Mouse (Mus musculus): ENCODE results near the gene Fgfr2. TPM values are rescaled to one million over a fixed set of nuclear protein-coding genes. Genes with fewer than 3 reads are reported as not detected.

Gene Fgfr2
- total and polyA plus RNA-seq, 2 experiments from 2014 or later: 12.1 to 32.6 TPM

GRCm38 (mm10) chr7:130475970-130476369 is 2647.2 kb downstream of the Fgfr2 start:
- H3K4me3 ChIP-seq (ENCODE audit: low read depth, low read length): no peak overlapping the region
- no peak overlapping the region for H3K4me2 ChIP-seq (ENCODE audit: low read depth, low read length, poor library complexity, severe bottlenecking)
- peak; percentile 99 for TF ChIP-seq CTCF (IDR thresholded peaks at IDR 0.05)
- DNase-seq (ENCODE audit: low spot score): peak; percentile 81
- no peak overlapping the region for H3K9ac ChIP-seq (replicated peaks; ENCODE audit: low read length, poor library complexity, severe bottlenecking)
- H3K27ac ChIP-seq (ENCODE audit: low read depth, low read length): no peak overlapping the region
- no peaks in the 10 kb centered on the region for H3K9me3 ChIP-seq (ENCODE audit: low read length)
- H3K4me1 ChIP-seq (ENCODE audit: insufficient read depth, low read length): no peaks in the 10 kb centered on the region
- ATAC-seq (ENCODE audit: low FRiP score): no peak
- H3K27me3 ChIP-seq (ENCODE audit: insufficient read depth, low read length): no peaks in the 10 kb centered on the region
- WGBS: 41% methylated on average over 2 of the region's 2 CpGs
- H3K36me3 ChIP-seq (ENCODE audit: insufficient read depth, low read length): peaks cover 5% of the 10 kb centered on the region; the same call in 1 of the 2 replicates

GRCm38 (mm10) chr7:130473881-130474280 is 2649.3 kb downstream of the Fgfr2 start:
- no peak overlapping the region for H3K4me2 ChIP-seq (ENCODE audit: low read depth, low read length, poor library complexity, severe bottlenecking)
- DNase-seq (ENCODE audit: low spot score) (no peak), ATAC-seq (ENCODE audit: low FRiP score) (no peak)
- no peaks in the 10 kb centered on the region for H3K27me3 ChIP-seq (ENCODE audit: insufficient read depth, low read length)
- no peak overlapping the region for H3K9ac ChIP-seq (replicated peaks; ENCODE audit: low read length, poor library complexity, severe bottlenecking)
- TF ChIP-seq CTCF (IDR thresholded peaks at IDR 0.05): no peak
- no peak overlapping the region for H3K27ac ChIP-seq (ENCODE audit: low read depth, low read length)
- H3K36me3 ChIP-seq (ENCODE audit: insufficient read depth, low read length): 0 out of 2 replicates have a peak, but pooled peaks cover 2% of the 10 kb centered on the region
- no peak overlapping the region for H3K4me3 ChIP-seq (ENCODE audit: low read depth, low read length)
- no peaks in the 10 kb centered on the region for H3K9me3 ChIP-seq (ENCODE audit: low read length)
- no peaks in the 10 kb centered on the region for H3K4me1 ChIP-seq (ENCODE audit: insufficient read depth, low read length)
- 60% methylated on average over 3 of the region's 3 CpGs for WGBS

GRCm38 (mm10) chr7:130472683-130473082 is 2650.5 kb downstream of the Fgfr2 start:
- no peak overlapping the region for H3K9ac ChIP-seq (replicated peaks; ENCODE audit: low read length, poor library complexity, severe bottlenecking)
- no peak for TF ChIP-seq CTCF (IDR thresholded peaks at IDR 0.05)
- no peak overlapping the region for H3K4me2 ChIP-seq (ENCODE audit: low read depth, low read length, poor library complexity, severe bottlenecking)
- WGBS: 26% methylated on average over 6 of the region's 6 CpGs
- H3K4me3 ChIP-seq (ENCODE audit: low read depth, low read length): no peak overlapping the region
- H3K27ac ChIP-seq (ENCODE audit: low read depth, low read length): no peak overlapping the region
- H3K9me3 ChIP-seq (ENCODE audit: low read length): no peaks in the 10 kb centered on the region
- DNase-seq (ENCODE audit: low spot score) (no peak), ATAC-seq (ENCODE audit: low FRiP score) (no peak)
- H3K4me1 ChIP-seq (ENCODE audit: insufficient read depth, low read length): no peaks in the 10 kb centered on the region
- no peaks in the 10 kb centered on the region for H3K27me3 ChIP-seq (ENCODE audit: insufficient read depth, low read length)
- 0 out of 2 replicates have a peak, but pooled peaks cover 2% of the 10 kb centered on the region for H3K36me3 ChIP-seq (ENCODE audit: insufficient read depth, low read length)

GRCm38 (mm10) chr7:130471045-130471444 is 2652.1 kb downstream of the Fgfr2 start:
- WGBS: 31% methylated on average over 6 of the region's 6 CpGs
- Histone ChIP-seq H3K4me2 (ENCODE audit: low read depth, low read length, poor library complexity, severe bottlenecking) (no peak overlapping the region), H3K27me3 (ENCODE audit: insufficient read depth, low read length) (no peaks in the 10 kb centered on the region), H3K9ac (replicated peaks; ENCODE audit: low read length, poor library complexity, severe bottlenecking) (no peak overlapping the region), H3K4me1 (ENCODE audit: insufficient read depth, low read length) (no peaks in the 10 kb centered on the region), H3K36me3 (ENCODE audit: insufficient read depth, low read length) (0 out of 2 replicates have a peak, but pooled peaks cover 2% of the 10 kb centered on the region), H3K4me3 (ENCODE audit: low read depth, low read length) (no peak overlapping the region), H3K9me3 (ENCODE audit: low read length) (no peaks in the 10 kb centered on the region), H3K27ac (ENCODE audit: low read depth, low read length) (no peak overlapping the region)
- TF ChIP-seq CTCF (IDR thresholded peaks at IDR 0.05): no peak
- ATAC-seq (ENCODE audit: low FRiP score) (no peak), DNase-seq (ENCODE audit: low spot score) (no peak)

GRCm38 (mm10) chr7:130455587-130456246 is 2667.4 kb downstream of the Fgfr2 start:
- DNase-seq (ENCODE audit: low spot score): no peak
- no peak for TF ChIP-seq CTCF (IDR thresholded peaks at IDR 0.05)
- no peak overlapping the region for H3K9ac ChIP-seq (replicated peaks; ENCODE audit: low read length, poor library complexity, severe bottlenecking)
- H3K4me3 ChIP-seq (ENCODE audit: low read depth, low read length): no peak overlapping the region
- H3K36me3 ChIP-seq (ENCODE audit: insufficient read depth, low read length): peaks cover 9% of the 10 kb centered on the region
- no peaks in the 10 kb centered on the region for H3K4me1 ChIP-seq (ENCODE audit: insufficient read depth, low read length)
- H3K9me3 ChIP-seq (ENCODE audit: low read length): no peaks in the 10 kb centered on the region
- ATAC-seq (ENCODE audit: low FRiP score): no peak
- no peaks in the 10 kb centered on the region for H3K27me3 ChIP-seq (ENCODE audit: insufficient read depth, low read length)
- 56% methylated on average over 4 of the region's 4 CpGs for WGBS
- no peak overlapping the region for H3K4me2 ChIP-seq (ENCODE audit: low read depth, low read length, poor library complexity, severe bottlenecking)
- H3K27ac ChIP-seq (ENCODE audit: low read depth, low read length): no peak overlapping the region

GRCm38 (mm10) chr7:130454226-130454625 is 2668.9 kb downstream of the Fgfr2 start:
- 92% methylated on average over 3 of the region's 3 CpGs for WGBS
- H3K36me3 ChIP-seq (ENCODE audit: insufficient read depth, low read length): peaks cover 9% of the 10 kb centered on the region
- H3K4me2 ChIP-seq (ENCODE audit: low read depth, low read length, poor library complexity, severe bottlenecking): no peak overlapping the region
- no peaks in the 10 kb centered on the region for H3K9me3 ChIP-seq (ENCODE audit: low read length)
- H3K27me3 ChIP-seq (ENCODE audit: insufficient read depth, low read length): no peaks in the 10 kb centered on the region
- ATAC-seq (ENCODE audit: low FRiP score): no peak
- no peak overlapping the region for H3K4me3 ChIP-seq (ENCODE audit: low read depth, low read length)
- no peak overlapping the region for H3K27ac ChIP-seq (ENCODE audit: low read depth, low read length)
- DNase-seq (ENCODE audit: low spot score): no peak
- no peak overlapping the region for H3K9ac ChIP-seq (replicated peaks; ENCODE audit: low read length, poor library complexity, severe bottlenecking)
- no peaks in the 10 kb centered on the region for H3K4me1 ChIP-seq (ENCODE audit: insufficient read depth, low read length)
- TF ChIP-seq CTCF (IDR thresholded peaks at IDR 0.05): no peak

Measured in midbrain, postnatal 0 days (tissue).